Mouse (Mus musculus): ENCODE results near the gene Jph2.

DNA sequence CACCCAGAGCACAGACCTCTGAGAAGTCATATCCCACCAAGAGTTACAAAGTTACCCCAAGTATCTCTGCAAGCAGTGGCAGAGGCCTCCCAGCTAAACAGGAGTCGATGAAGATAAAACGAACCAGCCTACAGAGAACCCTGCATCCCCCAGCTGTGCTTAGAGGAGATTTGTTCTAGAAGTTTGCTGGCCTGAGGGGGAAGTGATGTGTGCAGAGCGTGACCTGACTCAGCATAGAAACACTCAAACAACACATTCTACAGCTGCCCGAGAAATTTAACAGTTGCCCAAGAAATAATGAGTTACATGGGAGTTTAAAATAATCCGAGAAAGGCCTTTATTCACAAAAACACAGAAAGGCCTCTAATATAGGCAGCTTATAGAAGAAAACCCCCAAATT lies 39.1 kb downstream of the Jph2 start:
- no peak for TF ChIP-seq USF1 (IDR thresholded peaks at IDR 0.05; ENCODE audit: low read depth)
- TF ChIP-seq CTCF (IDR thresholded peaks at IDR 0.05; ENCODE audit: control insufficient read depth, insufficient read depth, insufficient read length): no peak
- no peak for TF ChIP-seq MYOG (IDR thresholded peaks at IDR 0.05; ENCODE audit: control insufficient read depth, extremely low read depth, insufficient read length)
- no peak for TF ChIP-seq CEBPB (IDR thresholded peaks at IDR 0.05; ENCODE audit: low read depth)
- no peak for TF ChIP-seq MAX (IDR thresholded peaks at IDR 0.05)

All from C2C12 (cell line).